Comparison of ENCODE assay signal across 14 mouse cellular contexts in the genomic region with DNA sequence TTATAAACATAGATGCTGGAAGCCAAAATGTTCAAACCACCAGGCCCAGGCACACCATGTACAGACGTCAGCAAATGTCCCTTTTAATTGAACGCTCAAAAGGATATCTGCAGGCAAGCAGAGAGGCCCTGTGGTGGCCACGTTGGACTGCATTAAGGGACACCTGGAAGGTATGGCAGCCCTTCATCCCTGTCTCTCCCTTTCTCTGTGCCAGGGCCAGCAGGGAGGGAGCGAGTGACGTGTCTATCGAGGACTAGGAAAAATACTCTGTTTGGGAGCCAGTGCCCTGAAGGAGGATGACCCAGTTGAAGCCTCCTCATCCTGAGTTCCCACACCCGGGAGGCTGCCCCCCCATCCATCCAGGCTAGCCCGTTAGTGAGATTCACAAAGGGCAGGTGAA.
"Had no signal": no experiment of that assay in that cellular context is flagged by ENCODE, and none has a peak within 500 bp of the region (broad histone marks: within the 10 kb centered on the region; RNA-seq: fewer than 3 reads in every experiment).

No protein-coding gene starts in this region.

- H3K27ac ChIP-seq: kidney, embryonic 15.5 days; left cerebral cortex, adult 2 months; limb, embryonic 12.5 days; liver, embryonic 13.5 days; lung, embryonic 15.5 days; midbrain, embryonic 13.5 days; neural tube, embryonic 12.5 days had no signal

- DNase-seq: kidney, postnatal 14 days; liver; liver, embryonic 13.5 days; liver, postnatal 0 days; lung, postnatal 14 days; thymus, adult 18-20 months; thymus, postnatal 14 days had no signal

- H3K4me3 ChIP-seq: kidney, embryonic 15.5 days; left cerebral cortex, adult 2 months; limb, embryonic 12.5 days; liver, embryonic 13.5 days; lung, embryonic 15.5 days; midbrain, embryonic 13.5 days; myocyte; neural tube, embryonic 12.5 days had no signal

- H3K27me3 ChIP-seq: kidney, embryonic 15.5 days; limb, embryonic 12.5 days; liver, embryonic 13.5 days; lung, embryonic 15.5 days; midbrain, embryonic 13.5 days; neural tube, embryonic 12.5 days had no signal

- H3K36me3 ChIP-seq: kidney, embryonic 15.5 days; limb, embryonic 12.5 days; liver, embryonic 13.5 days; lung, embryonic 15.5 days; midbrain, embryonic 13.5 days; neural tube, embryonic 12.5 days had no signal

- H3K9me3 ChIP-seq: kidney, embryonic 15.5 days; limb, embryonic 12.5 days; liver, embryonic 13.5 days; lung, embryonic 15.5 days; midbrain, embryonic 13.5 days; neural tube, embryonic 12.5 days had no signal

- H3K4me1 ChIP-seq: kidney, embryonic 15.5 days; limb, embryonic 12.5 days; liver, embryonic 13.5 days; lung, embryonic 15.5 days; midbrain, embryonic 13.5 days; neural tube, embryonic 12.5 days had no signal

- ATAC-seq: liver, postnatal 0 days; midbrain, embryonic 13.5 days had no signal
